Mouse (Mus musculus) kidney, adult 2 months (tissue): Measurements from ENCODE around the gene Snx30.

Source experiments
- CTCF ChIP-seq: fragments of 200-500 bp; conservative IDR thresholded peaks from 2 replicates; pipeline ENCODE4 v1.5.1; 2011; ENCODE audit warnings: low read depth, mild to moderate bottlenecking, control low read depth, low read length, moderate library complexity, mixed read lengths; ENCODE audit not compliant: insufficient read depth, insufficient read length
- POLR2A ChIP-seq: fragments of 200-500 bp; IDR thresholded peaks from one replicate; pipeline ENCODE4 v1.6.1; 2011; ENCODE audit warnings: low read depth, low read length, control low read depth

GRCm38 (mm10) chr4:59853155-59853554 is 47.5 kb downstream of the Snx30 start:
- TF ChIP-seq CTCF = no peak
- TF ChIP-seq POLR2A = no peak
